Mouse (Mus musculus): ENCODE results near the gene Fnip2.

Fnip2 gene

GRCm38 (mm10) chr3:79564875-79565606 lies 2.6 kb downstream of the Fnip2 start:
- DNase-seq (ENCODE audit: low spot score in 2 of 2), result no peak

GRCm38 (mm10) chr3:79563511-79563910 lies 4.1 kb downstream of the Fnip2 start:
- no peak for DNase-seq (ENCODE audit: low spot score in 2 of 2)

- DNase-seq (ENCODE audit: low spot score in 2 of 2), result no peak
Observed at GRCm38 (mm10) chr3:79561784-79562715, 5.5 kb downstream of the Fnip2 start.

- no peak for DNase-seq (ENCODE audit: low spot score in 2 of 2)
Observed at GRCm38 (mm10) chr3:79560555-79560954, 7.0 kb downstream of the Fnip2 start.

GRCm38 (mm10) chr3:79559773-79560045 lies 7.9 kb downstream of the Fnip2 start:
- no peak for DNase-seq (ENCODE audit: low spot score in 2 of 2)

- no peak for DNase-seq (ENCODE audit: low spot score in 2 of 2)
Observed at GRCm38 (mm10) chr3:79559021-79559772, 8.4 kb downstream of the Fnip2 start.

GRCm38 (mm10) chr3:79555061-79555460 lies 12.5 kb downstream of the Fnip2 start:
- DNase-seq (ENCODE audit: low spot score in 2 of 2), result no peak

GRCm38 (mm10) chr3:79553779-79554178 lies 13.8 kb downstream of the Fnip2 start:
- DNase-seq (ENCODE audit: low spot score in 2 of 2), result no peak

- DNase-seq (ENCODE audit: low spot score in 2 of 2), result no peak
Observed at GRCm38 (mm10) chr3:79551826-79552552, 15.6 kb downstream of the Fnip2 start.

- DNase-seq (ENCODE audit: low spot score in 2 of 2), result no peak
Observed at GRCm38 (mm10) chr3:79549751-79550393, 17.7 kb downstream of the Fnip2 start.

- DNase-seq (ENCODE audit: low spot score in 2 of 2), result no peak
Observed at GRCm38 (mm10) chr3:79548681-79549437, 18.7 kb downstream of the Fnip2 start.

GRCm38 (mm10) chr3:79542585-79542984 lies 25.0 kb downstream of the Fnip2 start:
- DNase-seq (ENCODE audit: low spot score in 2 of 2), result no peak

GRCm38 (mm10) chr3:79539656-79540055 lies 27.9 kb downstream of the Fnip2 start:
- no peak for DNase-seq (ENCODE audit: low spot score in 2 of 2)

- no peak for DNase-seq (ENCODE audit: low spot score in 2 of 2)
Observed at GRCm38 (mm10) chr3:79539124-79539523, 28.5 kb downstream of the Fnip2 start.

- DNase-seq (ENCODE audit: low spot score in 2 of 2), result no peak
Observed at GRCm38 (mm10) chr3:79538342-79538741, 29.3 kb downstream of the Fnip2 start.

GRCm38 (mm10) chr3:79537626-79538203 lies 29.9 kb downstream of the Fnip2 start:
- no peak for DNase-seq (ENCODE audit: low spot score in 2 of 2)

- DNase-seq (ENCODE audit: low spot score in 2 of 2), result no peak
Observed at GRCm38 (mm10) chr3:79537023-79537422, 30.6 kb downstream of the Fnip2 start.

- no peak for DNase-seq (ENCODE audit: low spot score in 2 of 2)
Observed at GRCm38 (mm10) chr3:79531581-79532271, 35.9 kb downstream of the Fnip2 start.

GRCm38 (mm10) chr3:79529499-79530096 lies 38.0 kb downstream of the Fnip2 start:
- DNase-seq (ENCODE audit: low spot score in 2 of 2), result no peak
